Mouse (Mus musculus): ENCODE measurements around the gene Cspg4. TPM values are rescaled to one million over a fixed set of nuclear protein-coding genes. Genes with fewer than 3 reads are reported as not detected.

Cspg4 gene
- total and polyA plus RNA-seq, 2 experiments = 0.09 to 0.11 TPM

DNA sequence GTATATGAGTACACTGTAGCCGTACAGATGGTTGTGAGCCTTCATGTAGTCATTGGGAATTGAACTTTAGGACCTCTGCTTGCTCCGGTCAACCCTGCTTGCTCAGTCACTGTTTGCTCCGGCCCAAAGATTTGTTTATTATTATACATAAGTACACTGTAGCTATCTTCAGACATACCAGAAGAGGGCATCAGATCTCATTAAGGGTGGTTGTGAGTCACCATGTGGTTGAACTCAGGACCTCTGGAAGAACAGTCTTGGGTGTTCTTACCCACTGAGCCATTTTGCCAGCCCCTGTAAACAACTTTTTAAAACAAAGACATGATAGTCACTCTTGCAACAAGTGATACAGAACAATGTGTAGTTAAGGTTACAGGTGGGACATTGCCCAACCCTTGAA, 32.9 kb upstream of the Cspg4 start:
- H3K4me1 ChIP-seq (ENCODE audit: control insufficient read depth, insufficient read depth, low read length) = no peaks in the 10 kb centered on the region
- DNase-seq (ENCODE audit: extremely low read depth, low read depth, low spot score) = no peak
- no peak overlapping the region for H3K4me3 ChIP-seq (ENCODE audit: insufficient read depth, low read depth, low read length)
- TF ChIP-seq CTCF (IDR thresholded peaks at IDR 0.05; ENCODE audit: low read depth, low read length) (no peak), POLR2A (IDR thresholded peaks at IDR 0.05; ENCODE audit: extremely low read depth, insufficient read depth, low read length) (no peak)
- no peak overlapping the region for H3K9ac ChIP-seq (ENCODE audit: low read depth, low read length)
- WGBS = 74% methylated on average over 3 of the region's 3 CpGs
- H3K36me3 ChIP-seq (ENCODE audit: control insufficient read depth, insufficient read depth, low read length) = no peaks in the 10 kb centered on the region
- no peaks in the 10 kb centered on the region for H3K79me2 ChIP-seq (ENCODE audit: control insufficient read depth, insufficient read depth, low read length)
- no peak overlapping the region for H3K27ac ChIP-seq (replicated peaks; ENCODE audit: insufficient read depth, low read depth, low read length)
- H3K27me3 ChIP-seq (ENCODE audit: control insufficient read depth, insufficient read depth, low read length) = no peaks in the 10 kb centered on the region

DNA sequence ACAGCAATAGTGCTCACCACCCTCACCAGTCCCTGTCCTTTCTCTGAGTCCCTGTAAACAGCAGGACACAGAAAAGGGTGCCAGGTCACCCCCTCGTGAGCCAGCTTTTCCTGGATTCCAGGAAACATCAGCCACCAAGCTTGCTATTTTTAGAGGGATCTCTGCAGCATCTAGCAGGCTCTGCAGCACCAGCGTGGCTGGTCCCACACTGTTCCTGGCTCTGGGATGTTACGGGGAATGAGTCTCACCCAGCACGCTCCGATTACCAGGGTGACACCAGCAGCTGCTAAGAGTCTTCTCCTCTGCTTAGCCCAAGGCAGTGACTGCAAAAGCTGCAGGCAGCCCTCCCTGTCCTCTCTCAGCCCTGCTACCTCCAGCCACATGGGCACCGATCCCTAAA, 31.9 kb upstream of the Cspg4 start:
- H3K9ac ChIP-seq (ENCODE audit: low read depth, low read length) = no peak overlapping the region
- DNase-seq (ENCODE audit: extremely low read depth, low read depth, low spot score) = no peak
- no peak for TF ChIP-seq CTCF (IDR thresholded peaks at IDR 0.05; ENCODE audit: low read depth, low read length)
- TF ChIP-seq POLR2A (IDR thresholded peaks at IDR 0.05; ENCODE audit: extremely low read depth, insufficient read depth, low read length) = no peak
- no peaks in the 10 kb centered on the region for H3K79me2 ChIP-seq (ENCODE audit: control insufficient read depth, insufficient read depth, low read length)
- no peak overlapping the region for H3K27ac ChIP-seq (replicated peaks; ENCODE audit: insufficient read depth, low read depth, low read length)
- no peaks in the 10 kb centered on the region for H3K4me1 ChIP-seq (ENCODE audit: control insufficient read depth, insufficient read depth, low read length)
- no peaks in the 10 kb centered on the region for H3K36me3 ChIP-seq (ENCODE audit: control insufficient read depth, insufficient read depth, low read length)
- no peaks in the 10 kb centered on the region for H3K27me3 ChIP-seq (ENCODE audit: control insufficient read depth, insufficient read depth, low read length)
- WGBS = 46% methylated on average over 6 of the region's 6 CpGs
- no peak overlapping the region for H3K4me3 ChIP-seq (ENCODE audit: insufficient read depth, low read depth, low read length)

DNA sequence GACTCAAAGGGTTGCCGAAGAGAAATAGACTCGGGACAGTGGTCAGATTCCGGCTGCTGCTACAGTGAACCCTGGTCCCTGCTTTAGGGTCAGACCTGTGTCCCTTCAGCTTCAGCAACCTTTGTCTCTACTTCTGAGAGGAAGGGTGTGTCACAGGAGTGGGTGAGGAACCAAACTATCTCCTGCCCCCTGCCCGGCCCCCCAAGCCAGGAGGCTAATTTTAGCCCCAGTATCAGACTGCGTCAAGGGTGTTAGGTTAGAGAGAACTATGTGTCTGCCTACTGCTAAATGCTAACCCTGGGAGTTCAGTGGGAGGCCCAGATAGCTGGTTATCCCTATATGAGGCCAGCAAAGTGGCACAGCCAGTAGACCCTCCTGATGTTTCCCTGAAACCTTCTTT, 29.7 kb upstream of the Cspg4 start:
- no peak for DNase-seq (ENCODE audit: extremely low read depth, low read depth, low spot score)
- no peaks in the 10 kb centered on the region for H3K36me3 ChIP-seq (ENCODE audit: control insufficient read depth, insufficient read depth, low read length)
- no peaks in the 10 kb centered on the region for H3K27me3 ChIP-seq (ENCODE audit: control insufficient read depth, insufficient read depth, low read length)
- no peak overlapping the region for H3K9ac ChIP-seq (ENCODE audit: low read depth, low read length)
- no peaks in the 10 kb centered on the region for H3K4me1 ChIP-seq (ENCODE audit: control insufficient read depth, insufficient read depth, low read length)
- H3K4me3 ChIP-seq (ENCODE audit: insufficient read depth, low read depth, low read length) = no peak overlapping the region
- TF ChIP-seq POLR2A (IDR thresholded peaks at IDR 0.05; ENCODE audit: extremely low read depth, insufficient read depth, low read length) (no peak), CTCF (IDR thresholded peaks at IDR 0.05; ENCODE audit: low read depth, low read length) (no peak)
- H3K79me2 ChIP-seq (ENCODE audit: control insufficient read depth, insufficient read depth, low read length) = no peaks in the 10 kb centered on the region
- H3K27ac ChIP-seq (replicated peaks; ENCODE audit: insufficient read depth, low read depth, low read length) = no peak overlapping the region
- 79% methylated on average over 5 of the region's 5 CpGs for WGBS

DNA sequence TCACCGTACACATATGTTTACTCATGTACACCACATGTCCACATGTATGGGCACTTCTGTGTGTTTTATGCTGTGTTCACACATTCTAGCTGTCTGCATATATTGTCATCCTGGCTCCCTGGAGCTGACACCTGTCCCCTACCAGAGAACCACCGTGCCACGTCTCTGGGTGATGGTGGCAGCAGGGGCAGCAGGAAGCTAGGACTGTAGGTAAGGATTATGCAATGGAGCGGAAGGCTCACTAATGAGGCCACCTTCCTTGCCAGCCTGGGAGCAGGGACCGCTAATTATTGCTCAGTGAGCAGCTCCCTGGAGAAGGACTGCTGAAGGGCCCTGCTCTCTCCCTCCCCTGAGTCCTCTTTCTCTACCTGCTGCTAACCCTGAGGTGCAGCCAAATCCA, 24.1 kb upstream of the Cspg4 start:
- WGBS = 85% methylated on average over 5 of the region's 5 CpGs
- TF ChIP-seq CTCF (IDR thresholded peaks at IDR 0.05; ENCODE audit: low read depth, low read length) = no peak
- TF ChIP-seq POLR2A (IDR thresholded peaks at IDR 0.05; ENCODE audit: extremely low read depth, insufficient read depth, low read length) = no peak
- no peaks in the 10 kb centered on the region for H3K36me3 ChIP-seq (ENCODE audit: control insufficient read depth, insufficient read depth, low read length)
- H3K79me2 ChIP-seq (ENCODE audit: control insufficient read depth, insufficient read depth, low read length) = no peaks in the 10 kb centered on the region
- H3K9ac ChIP-seq (ENCODE audit: low read depth, low read length) = no peak overlapping the region
- H3K4me1 ChIP-seq (ENCODE audit: control insufficient read depth, insufficient read depth, low read length) = no peaks in the 10 kb centered on the region
- H3K4me3 ChIP-seq (ENCODE audit: insufficient read depth, low read depth, low read length) = no peak overlapping the region
- DNase-seq (ENCODE audit: extremely low read depth, low read depth, low spot score) = no peak
- no peaks in the 10 kb centered on the region for H3K27me3 ChIP-seq (ENCODE audit: control insufficient read depth, insufficient read depth, low read length)
- no peak overlapping the region for H3K27ac ChIP-seq (replicated peaks; ENCODE audit: insufficient read depth, low read depth, low read length)

DNA sequence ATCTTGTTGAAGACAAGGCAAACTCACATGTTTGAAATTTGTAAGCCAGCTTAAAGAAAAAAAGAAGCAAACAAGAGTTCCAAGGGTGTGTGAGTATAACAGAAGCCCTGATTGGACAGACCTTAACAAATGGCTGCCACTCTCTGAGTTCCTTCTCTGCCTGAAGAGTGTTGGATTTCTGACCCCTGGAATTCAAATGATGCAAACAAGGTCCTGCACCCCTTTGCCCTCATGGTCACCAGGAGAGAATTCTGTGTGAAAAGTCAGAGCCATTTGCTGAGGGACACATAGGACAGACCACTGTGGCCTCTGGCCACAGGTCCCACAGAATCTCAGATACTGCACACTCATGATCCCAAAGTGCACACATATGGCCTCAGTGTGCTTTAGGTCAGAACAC, 23.0 kb upstream of the Cspg4 start:
- Histone ChIP-seq H3K27me3 (ENCODE audit: control insufficient read depth, insufficient read depth, low read length) (no peaks in the 10 kb centered on the region), H3K9ac (ENCODE audit: low read depth, low read length) (no peak overlapping the region), H3K79me2 (ENCODE audit: control insufficient read depth, insufficient read depth, low read length) (no peaks in the 10 kb centered on the region), H3K4me1 (ENCODE audit: control insufficient read depth, insufficient read depth, low read length) (no peaks in the 10 kb centered on the region), H3K4me3 (ENCODE audit: insufficient read depth, low read depth, low read length) (no peak overlapping the region), H3K27ac (replicated peaks; ENCODE audit: insufficient read depth, low read depth, low read length) (no peak overlapping the region), H3K36me3 (ENCODE audit: control insufficient read depth, insufficient read depth, low read length) (no peaks in the 10 kb centered on the region)
- TF ChIP-seq POLR2A (IDR thresholded peaks at IDR 0.05; ENCODE audit: extremely low read depth, insufficient read depth, low read length) (no peak), CTCF (IDR thresholded peaks at IDR 0.05; ENCODE audit: low read depth, low read length) (no peak)
- peak; percentile 52 for DNase-seq (ENCODE audit: extremely low read depth, low read depth, low spot score)

DNA sequence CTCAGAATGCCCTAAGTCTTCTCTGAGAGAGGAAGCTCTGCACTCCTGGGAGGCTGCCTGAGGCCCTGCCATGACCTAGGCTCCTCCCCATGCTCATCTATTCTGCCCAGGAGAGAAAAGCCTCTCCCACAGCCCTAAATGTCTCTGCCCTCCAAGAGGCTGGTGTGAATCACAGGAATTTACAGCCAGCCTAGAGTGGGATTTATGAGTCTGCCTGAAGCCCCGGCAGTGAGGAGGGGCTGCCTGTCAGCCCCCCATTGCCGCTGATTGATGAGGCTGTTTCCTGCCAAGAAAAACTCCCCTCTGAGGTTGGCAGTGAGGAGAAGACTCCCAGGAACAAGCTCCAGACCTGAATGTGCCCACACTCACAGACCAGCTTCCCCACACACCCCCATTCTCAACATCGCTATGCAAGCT, 22.5 kb upstream of the Cspg4 start:
- no peak overlapping the region for H3K4me3 ChIP-seq (ENCODE audit: insufficient read depth, low read depth, low read length)
- no peak for DNase-seq (ENCODE audit: extremely low read depth, low read depth, low spot score)
- no peak overlapping the region for H3K9ac ChIP-seq (ENCODE audit: low read depth, low read length)
- 70% methylated on average over 3 of the region's 3 CpGs for WGBS
- no peaks in the 10 kb centered on the region for H3K27me3 ChIP-seq (ENCODE audit: control insufficient read depth, insufficient read depth, low read length)
- no peak overlapping the region for H3K27ac ChIP-seq (replicated peaks; ENCODE audit: insufficient read depth, low read depth, low read length)
- TF ChIP-seq CTCF (IDR thresholded peaks at IDR 0.05; ENCODE audit: low read depth, low read length) (no peak), POLR2A (IDR thresholded peaks at IDR 0.05; ENCODE audit: extremely low read depth, insufficient read depth, low read length) (no peak)
- H3K79me2 ChIP-seq (ENCODE audit: control insufficient read depth, insufficient read depth, low read length) = no peaks in the 10 kb centered on the region
- no peaks in the 10 kb centered on the region for H3K36me3 ChIP-seq (ENCODE audit: control insufficient read depth, insufficient read depth, low read length)
- H3K4me1 ChIP-seq (ENCODE audit: control insufficient read depth, insufficient read depth, low read length) = no peaks in the 10 kb centered on the region
